Mouse (Mus musculus) E14TG2a.4 (cell line): Measurements from ENCODE around the gene Dhx9.

Source experiments
- CTCF ChIP-seq: conservative IDR thresholded peaks from 2 replicates; pipeline ENCODE4 v1.5.1; 2014; ENCODE audit warnings: low read length
- NANOG ChIP-seq: IDR thresholded peaks from 2 replicates; pipeline ENCODE4 v1.6.1; 2014; ENCODE audit warnings: borderline replicate concordance, low read length, mixed read lengths
- POU5F1 ChIP-seq: IDR thresholded peaks from 2 replicates; pipeline ENCODE4 v1.6.1; 2014; ENCODE audit warnings: low read length, borderline replicate concordance

DNA sequence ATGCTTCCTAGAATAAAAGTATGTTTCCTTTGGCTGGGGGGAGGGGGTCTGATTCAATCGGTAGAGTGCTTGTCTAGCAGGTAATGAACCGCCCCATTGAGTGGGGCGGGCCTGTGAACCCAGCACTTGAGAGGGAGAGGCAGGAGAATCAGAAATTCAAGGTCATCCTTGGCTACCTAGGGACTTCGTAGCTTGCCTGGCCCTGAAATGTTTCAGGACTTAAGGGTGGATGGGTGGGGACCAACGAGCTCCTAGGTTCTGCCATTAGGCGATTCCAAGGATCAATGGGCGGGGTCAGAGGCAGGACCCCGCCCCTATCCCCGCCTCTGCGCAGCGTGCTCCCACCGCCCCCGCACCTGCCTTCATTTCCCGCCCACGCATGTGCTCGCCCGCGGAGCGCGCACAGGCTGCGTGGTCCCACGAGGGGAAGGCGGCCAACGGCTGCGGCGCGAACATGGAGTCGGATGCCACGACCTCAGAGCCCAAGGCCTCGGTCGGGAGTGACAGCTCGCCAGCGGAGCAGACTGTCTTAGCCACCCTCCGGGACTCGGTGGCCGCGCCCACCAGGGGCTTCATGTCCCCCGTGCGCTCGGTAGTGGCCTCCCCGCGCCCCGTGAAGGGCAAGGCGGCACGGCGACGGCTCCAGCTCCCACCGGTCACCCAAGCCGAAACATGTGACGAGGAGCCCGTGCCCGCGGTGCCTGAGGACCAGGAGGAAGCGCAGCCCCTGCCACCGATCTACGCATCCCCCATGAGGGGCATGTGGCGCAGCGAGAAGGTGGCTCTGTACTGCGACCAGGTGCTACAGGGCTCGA, 62.5 kb downstream of the Dhx9 start, which contains the start of gene Shcbp1l:
- no peak for TF ChIP-seq CTCF
- no peak; the same call in 1 of the 2 replicates for TF ChIP-seq NANOG
- TF ChIP-seq POU5F1: no peak
